Mouse (Mus musculus): Measurements from ENCODE around the gene Kdm1a. TPM values are rescaled to one million over a fixed set of nuclear protein-coding genes. Genes with fewer than 3 reads are reported as not detected.

Gene Kdm1a
- total RNA-seq, 2 experiments from 2014 or later, result 86.7 to 91.7 TPM

DNA sequence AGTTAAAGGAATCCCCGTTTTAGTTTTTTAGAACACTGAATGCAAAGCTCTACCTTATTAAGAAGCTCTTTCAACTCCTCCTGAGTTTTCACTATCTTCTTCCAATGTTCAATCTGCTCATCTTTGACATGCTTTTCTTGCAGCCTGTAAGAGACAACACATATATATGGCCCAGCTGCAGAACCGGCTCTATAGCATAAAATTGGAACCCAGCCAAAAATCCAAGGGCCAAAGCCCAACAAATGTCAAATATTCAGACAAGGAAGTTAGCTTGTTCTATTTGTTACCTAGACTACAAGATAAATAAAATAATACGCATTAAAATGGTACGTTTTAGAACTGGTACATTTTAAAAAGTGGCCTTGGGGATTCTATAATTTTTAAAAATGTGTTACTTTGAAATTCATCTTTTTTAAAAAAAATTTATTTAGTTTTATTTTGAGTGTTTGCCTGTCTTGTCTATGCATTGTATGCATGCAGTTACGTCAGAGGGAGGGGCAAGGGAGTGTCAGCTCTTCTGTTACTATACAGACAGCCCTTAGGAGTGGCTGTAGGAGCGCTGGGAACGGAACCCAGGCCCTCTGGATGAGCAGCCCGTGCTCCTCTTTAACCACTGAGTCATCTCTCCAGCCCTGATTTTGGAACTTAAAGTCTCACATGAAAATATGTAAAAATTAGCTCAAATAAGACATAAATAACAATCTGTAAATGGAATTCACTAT lies 42.1 kb downstream of the Kdm1a start:
- no peak overlapping the region for H3K4me3 ChIP-seq
- TF ChIP-seq CTCF (IDR thresholded peaks at IDR 0.05), result no peak
- H3K27ac ChIP-seq, result no peak overlapping the region
- no peak for DNase-seq (ENCODE audit: extremely low spot score in 1 of 2, low spot score in 2 of 2)
- intact Hi-C loops (cut with DNase I), result no loop called here

DNA sequence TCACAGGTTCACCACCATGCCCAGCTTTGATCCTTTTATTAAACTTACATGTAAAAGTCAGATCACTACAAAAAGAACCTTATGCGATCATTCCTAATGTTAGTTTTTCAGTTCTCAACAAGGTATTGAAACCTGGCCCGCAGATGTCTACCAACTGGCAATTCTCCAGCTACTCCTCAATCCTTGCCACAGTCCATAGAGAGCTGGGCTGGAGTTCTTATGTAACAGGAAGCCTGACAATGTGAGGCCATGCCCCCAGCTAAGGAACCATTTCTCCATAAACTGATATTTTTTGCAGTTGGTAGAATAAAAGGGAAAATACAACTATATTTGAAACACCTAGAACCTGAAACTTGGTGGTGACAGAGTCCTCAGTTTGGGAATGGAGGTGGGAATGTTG lies 42.8 kb downstream of the Kdm1a start:
- no peak for DNase-seq (ENCODE audit: extremely low spot score in 1 of 2, low spot score in 2 of 2)
- no peak for TF ChIP-seq CTCF (IDR thresholded peaks at IDR 0.05)
- Histone ChIP-seq H3K4me3 (no peak overlapping the region), H3K27ac (no peak overlapping the region)
- intact Hi-C loops (cut with DNase I), result no loop called here

DNA sequence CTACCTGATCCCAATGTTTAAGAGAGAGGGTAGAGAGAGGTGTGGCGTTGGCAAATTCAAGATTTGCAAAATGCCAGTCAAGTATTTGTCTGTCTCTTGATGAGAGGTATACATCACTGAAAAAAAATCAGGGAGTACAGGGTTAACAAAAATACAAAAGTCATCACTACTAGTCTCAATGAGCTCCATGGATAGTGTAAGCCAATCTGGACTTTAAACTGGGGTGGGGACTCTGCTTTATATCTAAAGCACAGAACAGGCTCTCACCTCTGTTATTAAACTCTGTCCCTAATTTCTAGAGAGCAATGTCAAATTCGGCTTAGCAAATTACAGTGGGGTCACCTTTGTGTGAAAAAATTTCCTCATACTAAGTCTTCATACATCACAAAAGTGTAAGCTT lies 44.9 kb downstream of the Kdm1a start:
- H3K4me3 ChIP-seq, result no peak overlapping the region
- DNase-seq (ENCODE audit: extremely low spot score in 1 of 2, low spot score in 2 of 2), result no peak
- no peak overlapping the region for H3K27ac ChIP-seq
- no peak for TF ChIP-seq CTCF (IDR thresholded peaks at IDR 0.05)
- intact Hi-C loops (cut with DNase I), result no loop called here

DNA sequence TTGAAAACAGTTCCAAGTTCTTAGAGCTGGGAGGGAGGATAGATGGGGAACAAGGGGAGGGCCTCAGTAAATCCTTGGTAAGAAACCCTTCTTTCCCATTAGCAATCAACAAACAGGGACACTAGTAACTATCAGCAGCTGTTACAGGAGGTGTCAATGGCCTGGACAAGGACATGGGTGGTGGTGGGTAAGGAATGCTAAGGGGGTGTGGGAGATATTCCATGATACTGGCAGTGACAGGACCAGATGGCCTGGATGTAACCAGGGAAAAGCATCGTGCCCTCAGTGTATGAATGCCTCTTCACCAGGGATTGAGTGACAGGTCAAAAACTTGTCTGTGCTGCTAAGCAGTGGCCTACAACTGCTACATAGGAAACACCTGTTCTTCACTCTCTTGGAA lies 49.4 kb downstream of the Kdm1a start:
- TF ChIP-seq CTCF (IDR thresholded peaks at IDR 0.05), result no peak
- no peak for DNase-seq (ENCODE audit: extremely low spot score in 1 of 2, low spot score in 2 of 2)
- intact Hi-C loops (cut with DNase I), result no loop called here
- no peak overlapping the region for H3K27ac ChIP-seq
- H3K4me3 ChIP-seq, result no peak overlapping the region

DNA sequence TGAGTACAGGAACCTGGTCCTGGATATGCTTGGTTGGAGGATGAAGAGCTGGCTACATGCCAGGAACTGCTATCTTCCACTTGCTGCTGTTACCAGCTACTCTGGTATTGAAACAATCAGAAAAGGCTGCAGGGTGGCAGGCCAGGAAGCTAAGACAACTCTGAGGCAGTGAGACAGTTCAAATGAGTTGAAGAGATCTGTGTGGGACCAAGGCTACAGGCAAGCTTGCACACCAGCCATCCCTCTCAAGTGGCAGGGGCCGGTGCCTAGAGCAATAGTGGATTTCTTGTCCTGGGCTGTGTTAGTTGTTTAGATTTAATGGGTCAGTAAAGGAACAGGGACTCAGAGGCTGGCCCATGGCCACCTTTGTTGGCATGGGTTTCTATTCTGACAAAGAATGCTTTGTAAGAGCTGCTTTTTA lies 54.1 kb downstream of the Kdm1a start:
- Histone ChIP-seq H3K27ac (peak overlapping the region; percentile 34; the same call in 1 of the 2 replicates), H3K4me3 (no peak overlapping the region)
- intact Hi-C loops (cut with DNase I), result no loop called here
- DNase-seq (ENCODE audit: extremely low spot score in 1 of 2, low spot score in 2 of 2), result no peak
- no peak for TF ChIP-seq CTCF (IDR thresholded peaks at IDR 0.05)

DNA sequence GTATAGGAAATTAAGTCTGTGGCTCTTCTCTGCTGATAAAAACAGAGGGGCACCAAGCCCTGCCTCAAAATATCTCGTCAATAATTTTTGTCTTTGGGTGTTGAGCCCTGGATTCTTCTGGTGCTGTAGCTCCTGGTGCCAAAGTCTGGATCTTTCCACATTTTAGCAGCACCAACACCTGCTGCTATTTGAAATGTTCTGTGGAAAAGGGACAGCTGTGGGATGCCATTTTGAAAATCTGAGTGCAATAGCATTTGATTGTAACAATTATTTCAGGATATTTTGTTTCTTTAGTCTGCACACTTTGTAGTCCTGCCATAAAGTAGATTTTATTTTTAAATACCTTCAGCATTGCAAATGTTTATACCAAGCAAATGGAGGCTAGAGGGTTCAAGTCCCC lies 54.8 kb downstream of the Kdm1a start:
- TF ChIP-seq CTCF (IDR thresholded peaks at IDR 0.05), result no peak
- Histone ChIP-seq H3K4me3 (no peak overlapping the region), H3K27ac (peak overlapping the region; percentile 9; the same call in 1 of the 2 replicates)
- intact Hi-C loops (cut with DNase I), result no loop called here
- DNase-seq (ENCODE audit: extremely low spot score in 1 of 2, low spot score in 2 of 2), result no peak

DNA sequence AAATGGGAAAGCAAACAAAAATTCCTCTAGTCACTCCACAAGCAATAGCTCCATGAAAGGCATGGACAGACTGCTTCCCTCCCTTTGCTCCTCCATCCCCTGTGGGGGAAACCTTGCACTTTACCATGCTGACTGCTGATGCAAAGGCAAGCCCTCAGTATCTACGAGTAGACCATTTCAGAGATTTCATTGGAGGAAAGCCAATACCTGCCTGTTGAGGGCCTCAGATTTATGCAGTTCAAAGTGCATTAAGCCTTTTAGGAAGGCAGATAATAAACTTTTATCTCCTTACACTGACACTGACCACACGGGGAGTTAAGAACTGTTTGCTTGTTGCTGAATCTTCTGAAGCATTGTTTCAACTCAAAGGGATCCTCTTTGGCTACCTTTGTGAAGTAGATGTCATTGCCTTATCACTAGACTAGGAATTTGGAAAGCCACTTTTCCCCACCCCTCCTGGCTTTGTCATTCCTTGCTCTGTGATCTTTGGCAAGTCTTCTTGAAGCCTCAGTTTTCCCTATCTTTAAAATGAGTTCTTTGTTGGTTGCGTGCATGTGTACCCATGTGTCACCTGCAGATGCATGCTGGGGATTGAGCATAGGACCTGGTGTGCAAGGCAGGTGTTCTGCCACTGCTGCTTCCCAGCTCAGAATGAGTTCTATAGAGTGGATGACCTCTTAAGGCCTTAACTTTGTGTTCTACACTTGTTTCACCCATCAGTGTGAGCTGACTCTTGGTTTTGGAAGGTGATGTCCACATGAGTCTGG lies 56.1 kb downstream of the Kdm1a start:
- H3K4me3 ChIP-seq, result no peak overlapping the region
- TF ChIP-seq CTCF (IDR thresholded peaks at IDR 0.05), result no peak
- no peak for DNase-seq (ENCODE audit: extremely low spot score in 1 of 2, low spot score in 2 of 2)
- H3K27ac ChIP-seq, result no peak overlapping the region
- intact Hi-C loops (cut with DNase I), result no loop called here

DNA sequence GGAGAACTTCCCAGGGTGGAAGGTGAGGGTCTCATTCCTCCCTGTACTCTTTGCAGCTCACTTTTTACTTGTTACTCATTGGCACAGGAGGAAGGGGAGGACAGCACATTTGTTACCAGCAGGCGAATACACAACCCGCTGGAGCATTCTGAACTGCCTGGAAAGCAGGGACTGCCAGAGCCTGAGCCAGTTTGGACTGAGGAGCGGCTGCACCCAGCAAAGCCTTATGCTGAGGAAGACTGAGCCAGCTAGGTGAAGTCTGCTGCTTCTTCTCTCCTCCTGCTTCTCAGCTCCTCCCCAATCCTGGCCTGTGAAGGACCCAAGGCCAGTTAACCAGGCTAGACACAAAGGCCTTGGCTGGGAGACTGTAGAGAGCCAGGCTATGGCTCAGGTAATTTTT lies 57.4 kb downstream of the Kdm1a start:
- no peak for TF ChIP-seq CTCF (IDR thresholded peaks at IDR 0.05)
- Histone ChIP-seq H3K4me3 (no peak overlapping the region), H3K27ac (no peak overlapping the region)
- intact Hi-C loops (cut with DNase I), result no loop called here
- DNase-seq (ENCODE audit: extremely low spot score in 1 of 2, low spot score in 2 of 2), result no peak

DNA sequence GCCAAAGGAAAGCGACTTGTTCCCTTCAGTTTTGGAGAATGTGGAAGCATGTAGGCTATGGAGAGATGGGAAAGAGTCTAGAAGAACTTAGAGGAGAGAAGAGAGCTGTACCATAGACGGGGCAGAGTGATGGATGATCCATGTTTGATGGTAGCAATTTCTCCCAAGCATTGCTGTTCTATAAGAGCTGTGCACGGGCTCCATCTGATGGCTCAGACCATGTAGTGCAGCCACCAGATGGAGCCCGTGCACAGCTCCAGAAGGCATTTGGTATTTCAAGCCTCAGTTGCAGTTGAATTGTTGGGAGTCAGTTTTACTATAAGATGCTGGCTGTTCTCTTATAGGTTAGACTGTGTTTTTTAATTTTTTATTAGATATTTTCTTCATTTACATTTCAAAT lies 76.1 kb downstream of the Kdm1a start:
- no peak overlapping the region for H3K27ac ChIP-seq
- no peak overlapping the region for H3K4me3 ChIP-seq
- intact Hi-C loops (cut with DNase I), result loop anchor here (1.0 to 5.0 kb wide), 4 partner anchors 72 to 158 kb away; partner anchors contain the start of gene Kdm1a
- TF ChIP-seq CTCF (IDR thresholded peaks at IDR 0.05), result peak; percentile 75
- DNase-seq (ENCODE audit: extremely low spot score in 1 of 2, low spot score in 2 of 2), result peak; percentile 48 to 66

DNA sequence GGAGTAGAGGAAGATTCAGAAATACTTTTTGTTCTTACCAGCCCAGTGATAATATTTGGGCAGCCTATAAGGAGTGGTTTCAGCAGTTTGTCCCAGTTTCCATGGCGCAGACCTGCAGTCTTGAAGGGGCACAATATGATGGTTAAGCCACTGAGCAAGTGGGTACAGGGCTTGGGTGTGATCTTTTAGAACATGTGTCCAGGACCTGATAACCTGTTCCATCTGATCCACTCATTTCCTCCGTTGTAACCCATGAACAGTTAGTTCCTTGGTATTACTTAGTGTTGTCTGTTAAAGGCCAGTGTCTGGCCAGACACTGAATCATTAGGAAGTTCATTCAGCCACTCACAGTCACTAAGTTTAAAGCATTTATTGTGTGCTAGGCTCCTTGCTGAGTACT lies 78.2 kb downstream of the Kdm1a start:
- Histone ChIP-seq H3K4me3 (no peak overlapping the region), H3K27ac (no peak overlapping the region)
- intact Hi-C loops (cut with DNase I), result no loop called here
- TF ChIP-seq CTCF (IDR thresholded peaks at IDR 0.05), result no peak
- no peak for DNase-seq (ENCODE audit: extremely low spot score in 1 of 2, low spot score in 2 of 2)

DNA sequence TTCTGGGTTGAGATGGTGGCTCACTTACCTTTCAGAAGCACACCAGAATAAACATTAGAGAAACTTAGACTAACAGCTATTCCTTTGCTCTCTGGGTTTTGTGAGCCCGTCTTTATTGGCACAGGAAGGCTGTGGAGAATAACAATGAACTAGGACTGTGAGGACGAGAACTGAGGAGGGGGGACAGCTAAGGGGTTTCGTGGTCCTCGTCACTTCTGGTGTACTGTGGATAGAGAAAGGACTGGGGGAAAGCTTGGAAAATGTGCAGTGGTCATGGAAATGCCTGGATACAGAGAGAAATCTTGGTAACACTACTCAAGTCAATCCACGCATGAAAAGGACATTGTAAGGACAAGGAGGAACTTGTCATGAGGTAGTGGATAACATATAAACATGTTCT lies 80.6 kb downstream of the Kdm1a start:
- no peak for DNase-seq (ENCODE audit: extremely low spot score in 1 of 2, low spot score in 2 of 2)
- H3K27ac ChIP-seq, result no peak overlapping the region
- TF ChIP-seq CTCF (IDR thresholded peaks at IDR 0.05), result no peak
- intact Hi-C loops (cut with DNase I), result no loop called here
- H3K4me3 ChIP-seq, result no peak overlapping the region

DNA sequence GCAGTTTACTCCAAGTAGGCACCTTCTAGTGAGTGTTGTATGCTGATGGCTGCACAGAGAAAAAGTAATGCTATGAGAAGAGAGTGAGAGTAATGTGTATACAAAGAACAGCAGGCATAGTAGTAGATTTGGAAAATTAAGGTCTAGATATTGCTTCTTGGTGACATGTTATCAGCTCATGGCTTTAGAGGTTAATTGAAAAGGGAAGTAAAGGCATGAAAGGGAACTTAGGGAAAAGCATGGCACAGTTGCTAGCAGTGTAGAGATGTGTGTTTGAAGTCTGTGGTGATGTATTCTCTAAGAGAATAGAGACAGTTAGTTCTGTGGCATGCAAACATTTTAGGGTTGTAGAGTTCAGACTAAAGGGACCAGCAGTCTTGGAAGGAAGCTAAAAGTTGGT lies 82.7 kb downstream of the Kdm1a start:
- Histone ChIP-seq H3K4me3 (no peak overlapping the region), H3K27ac (no peak overlapping the region)
- intact Hi-C loops (cut with DNase I), result no loop called here
- no peak for DNase-seq (ENCODE audit: extremely low spot score in 1 of 2, low spot score in 2 of 2)
- no peak for TF ChIP-seq CTCF (IDR thresholded peaks at IDR 0.05)

Data from left cerebral cortex, adult 2 months (tissue).